Mouse (Mus musculus) heart, postnatal 0 days (tissue): Measurements from ENCODE around the gene Cacng1. TPM values are rescaled to one million over a fixed set of nuclear protein-coding genes. Genes with fewer than 3 reads are reported as not detected.

Experiments used
- ATAC-seq: fragments of 200-750 bp; cut with Nextera tagmentation; 2 replicates; pipeline ENCODE4 v1.8.0; 2017; ENCODE audit warnings: low read depth, moderate number of reproducible peaks, moderate library complexity; ENCODE audit not compliant: insufficient read depth
- DNase-seq: peaks from one replicate; pipeline ENCODE4 v3.0.0-alpha.2; 2016; ENCODE audit warnings: low spot score
- H3K27ac ChIP-seq: fragments of 300-500 bp; sonication (generic); 2 replicates; pipeline ENCODE4 v1.5.1; 2014; ENCODE audit warnings: low read depth, mild to moderate bottlenecking
- H3K27me3 ChIP-seq: fragments of 300-500 bp; sonication (generic); 2 replicates; pipeline ENCODE4 v1.6.1; 2014; ENCODE audit warnings: low read length, mixed read lengths; ENCODE audit not compliant: control insufficient read depth, insufficient read depth
- H3K36me3 ChIP-seq: fragments of 300-500 bp; sonication (generic); replicated peaks from 2 replicates; pipeline ENCODE4 v1.6.1; 2014; ENCODE audit warnings: low read length, mixed read lengths; ENCODE audit not compliant: control insufficient read depth, insufficient read depth
- H3K4me1 ChIP-seq: fragments of 300-500 bp; sonication (generic); 2 replicates; pipeline ENCODE4 v1.6.1; 2014; ENCODE audit warnings: antibody characterized with exemption; ENCODE audit not compliant: control insufficient read depth, insufficient read depth
- H3K4me2 ChIP-seq: fragments of 300-500 bp; sonication (generic); 2 replicates; pipeline ENCODE4 v1.6.1; 2014; ENCODE audit warnings: low read depth, mild to moderate bottlenecking, low read length, moderate library complexity
- H3K4me3 ChIP-seq: fragments of 300-500 bp; sonication (generic); 2 replicates; pipeline ENCODE4 v1.5.1; 2014; ENCODE audit warnings: low read depth, low read length
- H3K9ac ChIP-seq: fragments of 300-500 bp; sonication (generic); replicated peaks from 2 replicates; pipeline ENCODE4 v1.6.1; 2014; ENCODE audit warnings: low read depth, low read length, mixed read lengths
- H3K9me3 ChIP-seq: fragments of 300-500 bp; sonication (generic); replicated peaks from 2 replicates; pipeline ENCODE4 v1.6.1; 2016; ENCODE audit warnings: low read length; ENCODE audit not compliant: control insufficient read depth
- CTCF ChIP-seq: IDR thresholded peaks from 2 replicates; pipeline ENCODE4 v1.5.1; 2016; ENCODE audit warnings: antibody characterized with exemption, control low read depth, low read depth
- EP300 ChIP-seq: IDR thresholded peaks from 2 replicates; pipeline ENCODE4 v1.6.1; 2016; ENCODE audit warnings: antibody characterized with exemption, low read depth
- WGBS: fragments of 180-500 bp; shearing (Covaris S2); extraction: QIAGEN DNeasy Blood & Tissue Kit; methylation state at CpG from one replicate; pipeline ENCODE4 v1.1.7; 2014; 5-methylcytosine and 5-hydroxymethylcytosine counted together
- polyA plus RNA-seq: library from polyadenylated mRNA; unstranded; fragments of >200 nt; fragmentation: Nextera tagmentation; extraction: Ambion mirVana; gene quantifications from 2 replicates; pipeline ENCODE4 v1.2.1, GENCODE M21; 2015
- total RNA-seq: library from RNA; depleted of rRNA; stranded (reverse); fragments of >200 nt; gene quantifications from 2 replicates; pipeline ENCODE4 v1.2.3, GENCODE M21; 2014; ENCODE audit warnings: low replicate concordance

Gene Cacng1
- total and polyA plus RNA-seq, 2 experiments from 2014 or later, result not detected

- Histone ChIP-seq H3K4me3 (no peak overlapping the region), H3K4me1 (0 out of 2 replicates have a peak, but pooled peaks cover 4% of the 10 kb centered on the region), H3K36me3 (no peaks in the 10 kb centered on the region), H3K9me3 (no peaks in the 10 kb centered on the region), H3K27ac (no peak overlapping the region), H3K9ac (no peak overlapping the region), H3K4me2 (no peak overlapping the region), H3K27me3 (no peaks in the 10 kb centered on the region)
- DNase-seq, result no peak
- ATAC-seq, result no peak
- WGBS, result 60% methylated on average over 7 of the region's 7 CpGs
- TF ChIP-seq CTCF (peak; percentile 39), EP300 (peak; percentile 49; the same call in 1 of the 2 replicates)
Measured at GRCm38 (mm10) chr11:107734133-107734532, 17.8 kb upstream of the Cacng1 start.

DNA sequence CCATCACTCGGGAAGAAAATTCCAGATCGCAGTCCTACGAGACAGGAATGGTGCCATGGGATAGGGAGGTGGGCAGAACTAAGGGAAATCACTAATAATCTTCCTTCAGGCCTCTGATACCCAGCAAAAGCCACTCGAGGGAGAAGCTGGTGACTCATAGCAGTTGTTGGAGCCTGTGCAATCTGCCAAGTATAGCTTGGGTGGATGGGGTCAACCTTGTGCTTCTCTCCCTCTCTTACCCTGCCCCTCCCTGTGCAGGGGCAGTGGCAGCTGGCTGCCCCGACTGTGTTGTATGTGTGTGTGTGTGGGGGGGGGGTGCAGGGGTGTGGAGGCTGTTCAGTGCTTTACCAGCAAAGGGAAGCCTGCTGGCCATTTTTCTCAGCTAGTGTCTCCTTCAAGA, 15.2 kb upstream of the Cacng1 start:
- ATAC-seq (peak; percentile 51), DNase-seq (no peak)
- no peak overlapping the region for H3K4me2 ChIP-seq
- H3K9ac ChIP-seq, result no peak overlapping the region
- H3K9me3 ChIP-seq, result no peaks in the 10 kb centered on the region
- TF ChIP-seq CTCF (no peak), EP300 (no peak)
- no peak overlapping the region for H3K4me3 ChIP-seq
- H3K27ac ChIP-seq, result no peak overlapping the region
- no peaks in the 10 kb centered on the region for H3K27me3 ChIP-seq
- no peaks in the 10 kb centered on the region for H3K36me3 ChIP-seq
- H3K4me1 ChIP-seq, result 0 out of 2 replicates have a peak, but pooled peaks cover 4% of the 10 kb centered on the region
- 56% methylated on average over 5 of the region's 5 CpGs for WGBS

GRCm38 (mm10) chr11:107730940-107731339, 14.6 kb upstream of the Cacng1 start:
- ATAC-seq (peak; percentile 39), DNase-seq (no peak)
- WGBS, result 57% methylated on average over 4 of the region's 4 CpGs

DNA sequence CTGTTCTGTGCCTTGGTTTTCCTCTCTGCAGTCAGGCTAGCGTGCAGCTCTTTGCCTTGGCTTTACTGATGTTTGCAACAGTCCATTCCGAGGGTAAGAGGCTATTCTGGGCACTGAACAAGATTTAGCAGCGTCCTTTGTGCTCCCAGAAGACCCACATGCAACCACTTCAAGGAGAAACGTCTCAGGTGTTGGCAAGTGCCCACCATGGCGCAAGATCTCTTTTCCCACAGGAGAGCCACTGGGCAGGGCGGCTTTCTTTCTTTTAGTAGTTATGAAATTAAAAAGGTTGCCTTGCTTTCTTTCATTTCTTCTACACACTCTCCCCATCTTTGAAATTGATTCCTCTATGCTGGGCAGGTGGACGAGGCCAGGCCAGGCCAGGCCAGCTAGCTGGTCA, 12.8 kb upstream of the Cacng1 start:
- H3K27ac ChIP-seq, result no peak overlapping the region
- DNase-seq (no peak), ATAC-seq (no peak)
- no peak for TF ChIP-seq CTCF
- no peak for TF ChIP-seq EP300
- H3K27me3 ChIP-seq, result no peaks in the 10 kb centered on the region
- H3K9me3 ChIP-seq, result no peaks in the 10 kb centered on the region
- H3K36me3 ChIP-seq, result no peaks in the 10 kb centered on the region
- H3K4me2 ChIP-seq, result no peak overlapping the region
- H3K4me1 ChIP-seq, result 0 out of 2 replicates have a peak, but pooled peaks cover 4% of the 10 kb centered on the region
- no peak overlapping the region for H3K9ac ChIP-seq
- 64% methylated on average over 7 of the region's 7 CpGs for WGBS
- no peak overlapping the region for H3K4me3 ChIP-seq

More at GRCm38 (mm10) chr11:107730940-107731339, 14.6 kb upstream of the Cacng1 start:
- Histone ChIP-seq H3K27me3 (no peaks in the 10 kb centered on the region), H3K4me3 (no peak overlapping the region), H3K4me2 (no peak overlapping the region), H3K9me3 (no peaks in the 10 kb centered on the region), H3K9ac (no peak overlapping the region), H3K36me3 (no peaks in the 10 kb centered on the region), H3K4me1 (0 out of 2 replicates have a peak, but pooled peaks cover 4% of the 10 kb centered on the region), H3K27ac (no peak overlapping the region)
- TF ChIP-seq EP300 (no peak), CTCF (no peak)

GRCm38 (mm10) chr11:107728073-107728863, 11.9 kb upstream of the Cacng1 start:
- Histone ChIP-seq H3K36me3 (no peaks in the 10 kb centered on the region), H3K27ac (no peak overlapping the region), H3K4me3 (no peak overlapping the region), H3K9me3 (no peaks in the 10 kb centered on the region), H3K4me2 (no peak overlapping the region), H3K9ac (no peak overlapping the region), H3K27me3 (no peaks in the 10 kb centered on the region), H3K4me1 (0 out of 2 replicates have a peak, but pooled peaks cover 4% of the 10 kb centered on the region)
- no peak for TF ChIP-seq EP300
- WGBS, result 72% methylated on average over 13 of the region's 13 CpGs
- no peak for DNase-seq
- ATAC-seq, result no peak
